Mouse (Mus musculus) stomach, postnatal 0 days (tissue): ENCODE measurements around the gene Tyk2.

Experiments used
- CTCF ChIP-seq: IDR thresholded peaks from 2 replicates; pipeline ENCODE4 v1.5.1; 2016; ENCODE audit warnings: antibody characterized with exemption, low read depth, mild to moderate bottlenecking, moderate library complexity
- EP300 ChIP-seq: optimal IDR thresholded peaks from 2 replicates; pipeline ENCODE3; 2016; ENCODE audit warnings: antibody characterized with exemption

DNA sequence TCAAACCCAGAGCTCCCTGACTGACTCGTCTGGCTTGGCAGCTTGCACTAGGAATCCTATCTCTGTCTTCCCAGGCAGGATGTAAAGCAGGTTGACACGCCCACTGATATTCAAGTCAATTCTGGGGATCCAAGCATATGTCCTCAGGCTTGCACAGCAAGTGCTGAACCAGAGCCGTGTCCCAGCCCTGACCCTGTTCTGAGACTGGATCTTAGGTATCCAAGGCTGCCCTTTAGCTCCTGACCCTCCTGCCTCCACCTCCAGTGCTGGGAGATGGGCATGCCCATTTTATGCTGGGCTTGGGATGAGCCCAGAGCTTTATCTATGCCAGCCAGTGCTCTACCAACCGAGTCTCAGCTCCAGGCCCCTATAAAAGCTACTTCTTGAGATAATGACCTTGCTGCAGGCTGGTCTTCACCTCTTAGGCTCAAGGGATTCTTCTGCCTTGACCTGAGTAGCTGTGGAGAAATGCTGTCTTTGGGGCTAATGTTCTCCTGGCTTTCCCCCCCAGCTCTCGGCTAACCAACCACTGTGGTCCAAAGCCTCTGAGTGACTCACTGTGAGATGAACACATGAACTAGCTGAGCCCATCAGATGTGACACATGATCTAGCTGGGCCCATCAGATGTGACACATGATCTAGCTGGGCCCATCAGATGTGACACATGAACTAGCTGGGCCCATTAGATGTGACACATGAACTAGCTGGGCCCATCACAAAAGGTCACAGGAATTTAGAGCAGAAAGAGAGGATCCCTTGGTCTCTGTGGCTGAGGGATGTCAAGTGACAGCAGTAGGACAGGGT lies 25.1 kb downstream of the Tyk2 start:
- TF ChIP-seq CTCF (no peak), EP300 (no peak)
